Mouse (Mus musculus) left cerebral cortex, adult 2 months (tissue): ENCODE results near the gene Rpl39. TPM values are rescaled to one million over a fixed set of nuclear protein-coding genes. Genes with fewer than 3 reads are reported as not detected.

Experiments used
- DNase-seq, 2 experiments: peaks; one replicate each; pipeline ENCODE4 v3.0.0; 2021 to 2022; ENCODE audit warnings: low spot score in 2 of 2, mixed read lengths in 1 of 2; ENCODE audit errors: extremely low spot score in 1 of 2
- H3K27ac ChIP-seq: fragments of 200-600 bp; 2 replicates; pipeline ENCODE4 v1.8.1; 2022
- H3K4me3 ChIP-seq: fragments of 200-600 bp; 2 replicates; pipeline ENCODE4 v1.8.1; 2022
- CTCF ChIP-seq: fragments of 200-600 bp; IDR thresholded peaks from 2 replicates; pipeline ENCODE4 v1.8.1; 2022; ENCODE audit warnings: antibody characterized with exemption, mild to moderate bottlenecking, moderate library complexity
- intact Hi-C: fragments of 180-260 bp; cut with DNase I; formaldehyde crosslinking; loops from one replicate; pipeline ENCODE4 v1.15.1; 2025
- total RNA-seq, 2 experiments: library from RNA; stranded (reverse); gene quantifications; 2 replicates each; pipeline ENCODE4 v1.2.3; 2021

The Rpl39 gene
- total RNA-seq, 2 experiments from 2014 or later = 244 to 245 TPM

- Histone ChIP-seq H3K4me3 (peak overlapping the region; percentile 26; the same call in 1 of the 2 replicates), H3K27ac (no peak overlapping the region)
- DNase-seq = no peak
- intact Hi-C loops = no loop called here
- TF ChIP-seq CTCF = no peak
Measured at GRCm38 (mm10) chrX:37048890-37049823, 36.0 kb downstream of the Rpl39 start.

- no peak for DNase-seq
- H3K4me3 ChIP-seq = peak within 1 kb of the TSS; percentile 26; the same call in 1 of the 2 replicates
- intact Hi-C loops = no loop called here
- H3K27ac ChIP-seq = no peak within 1 kb of the TSS
- TF ChIP-seq CTCF = no peak
Measured at GRCm38 (mm10) chrX:37048066-37048889, 36.9 kb downstream of the Rpl39 start, which contains the start of gene Sowahd. Gene Sowahd (plus strand): TSS chrX:37048845.

GRCm38 (mm10) chrX:37042726-37043125 is 42.5 kb downstream of the Rpl39 start:
- no peak overlapping the region for H3K27ac ChIP-seq
- peak; percentile 75 for TF ChIP-seq CTCF
- peak; percentile 39 to 66 for DNase-seq
- H3K4me3 ChIP-seq = no peak overlapping the region
- intact Hi-C loops = no loop called here

Other genes starting within 250 kb of the Rpl39 start
- gene Ube2a, start 211.5 kb downstream of the Rpl39 start, total RNA-seq = 10 to 100 TPM; 42.3 to 44.0 TPM
- gene C330007P06Rik, start 211.3 kb downstream of the Rpl39 start, total RNA-seq = 10 to 100 TPM; 36.6 to 37.7 TPM
- gene Nkrf, start 182.5 kb downstream of the Rpl39 start, total RNA-seq = 10 to 100 TPM; 34.8 to 34.9 TPM
- 10 to 100 TPM; 56.9 to 59.2 TPM for gene Sept6, start 93.6 kb downstream of the Rpl39 start, total RNA-seq
- not detected for gene Sowahd, start 36.6 kb downstream of the Rpl39 start, total RNA-seq
- 10 to 100 TPM; 16.8 to 16.9 TPM for gene Upf3b, start 24.9 kb upstream of the Rpl39 start, total RNA-seq
- 10 to 100 TPM; 13.4 to 13.9 TPM for gene Nkap, start 41.4 kb upstream of the Rpl39 start, total RNA-seq
- not detected for gene Akap14, start 83.4 kb upstream of the Rpl39 start, total RNA-seq
- gene Ndufa1, start 105.8 kb upstream of the Rpl39 start, total RNA-seq = 100 to 1,000 TPM; 177 to 201 TPM
- gene Rnf113a1, start 105.8 kb upstream of the Rpl39 start, total RNA-seq = 1 to 10 TPM; 7.3 to 7.6 TPM
- not detected for gene Gm9, start 125.6 kb upstream of the Rpl39 start, total RNA-seq
- not detected for gene Rhox1, start 136.9 kb upstream of the Rpl39 start, total RNA-seq
- not detected for gene Rhox2a, start 159.6 kb upstream of the Rpl39 start, total RNA-seq
- not detected for gene Rhox3a, start 164.5 kb upstream of the Rpl39 start, total RNA-seq
- not detected for gene Rhox4a, start 179.9 kb upstream of the Rpl39 start, total RNA-seq